Mouse (Mus musculus): Measurements from ENCODE around the gene Acr. TPM values are rescaled to one million over a fixed set of nuclear protein-coding genes. Genes with fewer than 3 reads are reported as not detected.

Gene Acr
- total and polyA plus RNA-seq, 2 experiments from 2014 or later, result 0.23 TPM; not detected in 1

GRCm38 (mm10) chr15:89548837-89549236 is 19.3 kb upstream of the Acr start:
- Histone ChIP-seq H3K4me2 (ENCODE audit: low read depth, low read length) (peak overlapping the region; percentile 65), H3K9ac (replicated peaks; ENCODE audit: low read depth, low read length) (no peak overlapping the region), H3K27ac (ENCODE audit: low read depth) (no peak overlapping the region), H3K36me3 (replicated peaks; ENCODE audit: control insufficient read depth, insufficient read depth, low read length) (peaks cover 14% of the 10 kb centered on the region; the same call in 1 of the 2 replicates), H3K9me3 (replicated peaks; ENCODE audit: control insufficient read depth, low read length) (no peaks in the 10 kb centered on the region), H3K4me1 (ENCODE audit: control insufficient read depth, insufficient read depth) (peaks cover 3% of the 10 kb centered on the region; the same call in 1 of the 2 replicates), H3K4me3 (ENCODE audit: low read depth, low read length) (peak overlapping the region; percentile 48; the same call in 1 of the 2 replicates), H3K27me3 (ENCODE audit: control insufficient read depth, insufficient read depth, low read length) (peaks cover 36% of the 10 kb centered on the region)
- 43% methylated on average over 11 of the region's 11 CpGs for WGBS
- no peak for ATAC-seq (ENCODE audit: insufficient read depth, low read depth)
- TF ChIP-seq CTCF (IDR thresholded peaks at IDR 0.05; ENCODE audit: low read depth) (no peak), EP300 (IDR thresholded peaks at IDR 0.05; ENCODE audit: low read depth) (no peak)
- no peak for DNase-seq (ENCODE audit: low spot score)

- Histone ChIP-seq H3K9ac (replicated peaks; ENCODE audit: low read depth, low read length) (no peak overlapping the region), H3K9me3 (replicated peaks; ENCODE audit: control insufficient read depth, low read length) (no peaks in the 10 kb centered on the region), H3K27ac (ENCODE audit: low read depth) (no peak overlapping the region), H3K4me1 (ENCODE audit: control insufficient read depth, insufficient read depth) (peaks cover 6% of the 10 kb centered on the region; the same call in 1 of the 2 replicates), H3K4me3 (ENCODE audit: low read depth, low read length) (no peak overlapping the region), H3K36me3 (replicated peaks; ENCODE audit: control insufficient read depth, insufficient read depth, low read length) (peaks cover 12% of the 10 kb centered on the region; the same call in 1 of the 2 replicates), H3K27me3 (ENCODE audit: control insufficient read depth, insufficient read depth, low read length) (peaks cover 36% of the 10 kb centered on the region), H3K4me2 (ENCODE audit: low read depth, low read length) (no peak overlapping the region)
- TF ChIP-seq CTCF (IDR thresholded peaks at IDR 0.05; ENCODE audit: low read depth), result no peak
- TF ChIP-seq EP300 (IDR thresholded peaks at IDR 0.05; ENCODE audit: low read depth), result no peak
- ATAC-seq (ENCODE audit: insufficient read depth, low read depth), result no peak
- DNase-seq (ENCODE audit: low spot score), result no peak
- 78% methylated on average over 8 of the region's 8 CpGs for whole genome bisulfite sequencing
These were observed 17.6 kb upstream of the Acr start for GRCm38 (mm10) chr15:89550506-89550905.

- no peaks in the 10 kb centered on the region for H3K9me3 ChIP-seq (replicated peaks; ENCODE audit: control insufficient read depth, low read length)
- H3K4me2 ChIP-seq (ENCODE audit: low read depth, low read length), result no peak overlapping the region
- WGBS, result 62% methylated on average over 1 of the region's 1 CpGs
- H3K9ac ChIP-seq (replicated peaks; ENCODE audit: low read depth, low read length), result no peak overlapping the region
- H3K4me3 ChIP-seq (ENCODE audit: low read depth, low read length), result no peak overlapping the region
- H3K27ac ChIP-seq (ENCODE audit: low read depth), result no peak overlapping the region
- peaks cover 37% of the 10 kb centered on the region for H3K27me3 ChIP-seq (ENCODE audit: control insufficient read depth, insufficient read depth, low read length)
- DNase-seq (ENCODE audit: low spot score) (no peak), ATAC-seq (ENCODE audit: insufficient read depth, low read depth) (no peak)
- 0 out of 2 replicates have a peak, but pooled peaks cover 5% of the 10 kb centered on the region for H3K36me3 ChIP-seq (replicated peaks; ENCODE audit: control insufficient read depth, insufficient read depth, low read length)
- TF ChIP-seq EP300 (IDR thresholded peaks at IDR 0.05; ENCODE audit: low read depth) (no peak), CTCF (IDR thresholded peaks at IDR 0.05; ENCODE audit: low read depth) (no peak)
- H3K4me1 ChIP-seq (ENCODE audit: control insufficient read depth, insufficient read depth), result peaks cover 6% of the 10 kb centered on the region
These were observed 16.4 kb upstream of the Acr start for GRCm38 (mm10) chr15:89551733-89552132.

GRCm38 (mm10) chr15:89555591-89555990 is 12.5 kb upstream of the Acr start:
- H3K36me3 ChIP-seq (replicated peaks; ENCODE audit: control insufficient read depth, insufficient read depth, low read length), result 0 out of 2 replicates have a peak, but pooled peaks cover 5% of the 10 kb centered on the region
- no peaks in the 10 kb centered on the region for H3K9me3 ChIP-seq (replicated peaks; ENCODE audit: control insufficient read depth, low read length)
- peaks cover 37% of the 10 kb centered on the region for H3K27me3 ChIP-seq (ENCODE audit: control insufficient read depth, insufficient read depth, low read length)
- H3K9ac ChIP-seq (replicated peaks; ENCODE audit: low read depth, low read length), result no peak overlapping the region
- 60% methylated on average over 6 of the region's 6 CpGs for WGBS
- H3K4me1 ChIP-seq (ENCODE audit: control insufficient read depth, insufficient read depth), result peaks cover 3% of the 10 kb centered on the region
- H3K27ac ChIP-seq (ENCODE audit: low read depth), result no peak overlapping the region
- no peak for TF ChIP-seq CTCF (IDR thresholded peaks at IDR 0.05; ENCODE audit: low read depth)
- no peak for TF ChIP-seq EP300 (IDR thresholded peaks at IDR 0.05; ENCODE audit: low read depth)
- DNase-seq (ENCODE audit: low spot score) (no peak), ATAC-seq (ENCODE audit: insufficient read depth, low read depth) (no peak)
- H3K4me2 ChIP-seq (ENCODE audit: low read depth, low read length), result no peak overlapping the region
- no peak overlapping the region for H3K4me3 ChIP-seq (ENCODE audit: low read depth, low read length)

- peaks cover 37% of the 10 kb centered on the region for H3K27me3 ChIP-seq (ENCODE audit: control insufficient read depth, insufficient read depth, low read length)
- H3K4me3 ChIP-seq (ENCODE audit: low read depth, low read length), result no peak overlapping the region
- no peak overlapping the region for H3K27ac ChIP-seq (ENCODE audit: low read depth)
- ATAC-seq (ENCODE audit: insufficient read depth, low read depth), result peak; percentile 25; the same call in 1 of the 2 replicates
- 26% methylated on average over 23 of the region's 23 CpGs for WGBS
- peak overlapping the region; percentile 32 for H3K4me2 ChIP-seq (ENCODE audit: low read depth, low read length)
- H3K9ac ChIP-seq (replicated peaks; ENCODE audit: low read depth, low read length), result no peak overlapping the region
- TF ChIP-seq CTCF (IDR thresholded peaks at IDR 0.05; ENCODE audit: low read depth) (peak; percentile 38), EP300 (IDR thresholded peaks at IDR 0.05; ENCODE audit: low read depth) (no peak)
- no peaks in the 10 kb centered on the region for H3K36me3 ChIP-seq (replicated peaks; ENCODE audit: control insufficient read depth, insufficient read depth, low read length)
- H3K4me1 ChIP-seq (ENCODE audit: control insufficient read depth, insufficient read depth), result peaks cover 3% of the 10 kb centered on the region
- no peaks in the 10 kb centered on the region for H3K9me3 ChIP-seq (replicated peaks; ENCODE audit: control insufficient read depth, low read length)
- no peak for DNase-seq (ENCODE audit: low spot score)
These were observed 11.5 kb upstream of the Acr start for GRCm38 (mm10) chr15:89556401-89557178.

Data from heart, postnatal 0 days (tissue).